Mouse (Mus musculus) adrenal gland, adult 18-20 months (tissue): ENCODE results near the gene Ppp3cb. TPM values are rescaled to one million over a fixed set of nuclear protein-coding genes. Genes with fewer than 3 reads are reported as not detected.
"Not testable (repeated sequence)": the region's sequence is repeated elsewhere in the genome, so short reads cannot be mapped to it uniquely, and the experiment has no call there.

Experiments
- DNase-seq, 2 experiments: peaks; one replicate each; pipeline ENCODE4 v3.0.0; 2021 to 2022; ENCODE audit warnings: low spot score in 2 of 2
- long read RNA-seq, 2 experiments: library from polyadenylated mRNA; stranded (forward); transcript quantifications; one replicate each; pipeline ENCODE4 v2.0.0; 2021
- total RNA-seq, 2 experiments: library from RNA; stranded (reverse); gene quantifications; 1 replicate in 1 of 2; 2 replicates in 1 of 2; pipeline ENCODE4 v1.2.3; 2021

Gene Ppp3cb
- total RNA-seq = 10 to 100 TPM; 60.5 to 61.1 TPM
- long read RNA-seq, experiment 1, partial matches to known transcripts = 6 of 17 reads
- long read RNA-seq, experiment 1, other reads (novel, unspliced or antisense) = 3 of 17 reads
- long read RNA-seq, experiment 2, transcript Ppp3cb-206 (12 exons, 2,322 nt) = major isoform, 8 of 25 reads
- long read RNA-seq, experiment 2, partial matches to known transcripts = 10 of 25 reads
- long read RNA-seq, experiment 2, other reads (novel, unspliced or antisense) = 6 of 25 reads

- peak in 1 of 2 experiments; percentile 66 for DNase-seq
Measured at GRCm38 (mm10) chr14:20546415-20546814, at the start of gene Ppp3cb. TSS of gene Ppp3cb (minus strand) at chr14:20546573.

GRCm38 (mm10) chr14:20595781-20596180 lies 49.4 kb upstream of the Ppp3cb start:
- no peak for DNase-seq

GRCm38 (mm10) chr14:20587458-20587857 lies 41.1 kb upstream of the Ppp3cb start:
- no peak for DNase-seq

- DNase-seq = no peak
Measured at GRCm38 (mm10) chr14:20578822-20579407, 32.5 kb upstream of the Ppp3cb start.

- peak; percentile 74 for DNase-seq
Measured at GRCm38 (mm10) chr14:20576179-20576578, 29.8 kb upstream of the Ppp3cb start.

GRCm38 (mm10) chr14:20573196-20573595 lies 26.8 kb upstream of the Ppp3cb start:
- not testable (repeated sequence) for DNase-seq

- DNase-seq = no peak
Measured at GRCm38 (mm10) chr14:20565256-20566021, 19.1 kb upstream of the Ppp3cb start.

- DNase-seq = no peak
Measured at GRCm38 (mm10) chr14:20564692-20565091, 18.3 kb upstream of the Ppp3cb start.

GRCm38 (mm10) chr14:20561897-20562296 lies 15.5 kb upstream of the Ppp3cb start:
- DNase-seq = no peak

- DNase-seq = no peak
Measured at GRCm38 (mm10) chr14:20550136-20550535, 3.8 kb upstream of the Ppp3cb start.

GRCm38 (mm10) chr14:20545529-20546331 lies 643 bp downstream of the Ppp3cb start:
- peak; percentile 88 to 92 for DNase-seq

- DNase-seq = no peak
Measured at GRCm38 (mm10) chr14:20544467-20545411, 1.6 kb downstream of the Ppp3cb start.

- no peak for DNase-seq
Measured at GRCm38 (mm10) chr14:20529643-20530042, 16.7 kb downstream of the Ppp3cb start.

GRCm38 (mm10) chr14:20520179-20520578 lies 26.2 kb downstream of the Ppp3cb start:
- no peak for DNase-seq

GRCm38 (mm10) chr14:20508424-20508823 lies 37.9 kb downstream of the Ppp3cb start:
- no peak for DNase-seq

- DNase-seq = no peak
Measured at GRCm38 (mm10) chr14:20502966-20503365, 43.4 kb downstream of the Ppp3cb start.

GRCm38 (mm10) chr14:20499982-20500381 lies 46.4 kb downstream of the Ppp3cb start:
- DNase-seq = no peak

GRCm38 (mm10) chr14:20496603-20497002 lies 49.8 kb downstream of the Ppp3cb start, which contains the start of gene Mss51:
TSS of gene Mss51 (minus strand) at chr14:20496901.
- DNase-seq = no peak

- no peak for DNase-seq
Measured at GRCm38 (mm10) chr14:20486031-20486430, 60.3 kb downstream of the Ppp3cb start.
